Mouse (Mus musculus): ENCODE data around the gene Ltbp1.
"Not testable (repeated sequence)": the region's sequence is repeated elsewhere in the genome, so short reads cannot be mapped to it uniquely, and the experiment has no call there.

Gene Ltbp1

DNA sequence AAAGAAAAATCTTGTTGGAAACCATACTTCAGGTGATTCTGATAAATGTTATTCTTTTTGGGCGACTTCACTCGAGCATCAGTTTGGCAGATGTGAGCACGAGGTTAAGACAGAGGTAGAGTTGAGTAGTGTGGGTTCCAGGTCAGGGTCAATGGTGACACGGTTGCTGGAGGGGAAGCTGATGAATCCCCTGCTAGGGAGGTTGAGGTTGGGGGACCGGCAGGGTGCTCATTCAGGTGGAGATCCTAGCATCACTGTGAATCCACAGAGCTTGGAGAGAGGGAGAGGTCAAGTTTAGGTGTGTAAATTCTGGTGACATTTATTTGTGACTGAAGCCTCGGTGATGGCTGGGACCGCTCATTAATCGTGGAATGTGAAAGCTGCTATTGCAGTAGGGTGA, 110.2 kb downstream of the Ltbp1 start:
- DNase-seq (ENCODE audit: low spot score), result no peak

DNA sequence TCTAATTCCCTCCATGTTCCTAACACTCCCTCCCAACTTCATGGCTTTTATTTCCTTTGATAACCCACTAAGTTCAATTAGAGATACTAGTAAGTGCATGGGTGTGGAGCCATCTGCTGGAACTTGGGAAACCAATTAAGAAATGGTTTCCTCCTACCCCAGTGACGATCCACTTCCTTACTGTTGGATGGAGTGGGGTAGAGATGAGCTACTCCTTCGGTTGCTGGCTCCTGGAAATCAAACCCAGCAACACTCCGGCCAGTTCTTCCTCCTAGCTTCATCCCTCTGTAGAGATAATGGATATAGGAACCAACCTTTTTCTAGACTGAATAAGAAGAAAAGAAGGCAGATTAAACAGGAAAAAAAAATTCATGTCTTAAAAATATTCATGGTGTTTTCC, 113.5 kb downstream of the Ltbp1 start:
- DNase-seq (ENCODE audit: low spot score), result no peak

DNA sequence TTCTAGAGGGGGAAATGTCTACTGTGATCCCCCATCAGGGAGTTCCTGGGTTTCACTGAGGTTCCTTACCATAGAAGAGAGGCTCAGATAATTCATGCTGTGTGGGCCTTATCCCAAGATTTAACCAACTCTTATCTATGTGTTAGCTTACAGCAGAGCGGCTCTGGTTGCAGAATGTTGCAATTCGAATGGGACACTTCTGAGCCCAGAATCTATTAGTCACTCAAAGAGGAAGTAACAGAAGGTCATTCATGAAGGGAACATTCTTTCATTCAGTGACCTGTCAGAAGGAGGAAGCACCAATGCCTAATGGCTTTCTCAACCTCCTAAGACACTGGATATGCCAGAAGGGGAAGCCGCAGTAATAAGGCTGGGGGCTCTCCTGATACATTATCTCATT, 114.1 kb downstream of the Ltbp1 start:
- DNase-seq (ENCODE audit: low spot score), result no peak

DNA sequence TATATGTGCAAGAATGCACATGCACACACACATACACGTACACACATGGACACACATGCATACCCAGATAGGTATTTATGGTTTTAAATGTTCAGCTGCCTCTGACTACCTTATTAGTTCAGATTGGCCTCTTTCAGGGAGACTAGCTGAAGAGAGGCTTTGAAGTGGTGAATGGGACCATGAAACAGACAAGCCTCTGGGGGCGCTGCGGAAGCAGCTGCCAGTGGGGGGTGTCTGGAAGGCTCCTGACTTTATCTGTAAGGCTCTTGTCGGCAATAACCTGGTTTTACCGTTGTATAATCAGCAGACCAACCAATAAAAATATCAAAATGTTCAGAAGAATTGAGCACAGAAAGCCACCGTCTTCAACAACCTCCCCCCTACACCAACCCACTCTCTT, 114.7 kb downstream of the Ltbp1 start:
- no peak for DNase-seq (ENCODE audit: low spot score)

DNA sequence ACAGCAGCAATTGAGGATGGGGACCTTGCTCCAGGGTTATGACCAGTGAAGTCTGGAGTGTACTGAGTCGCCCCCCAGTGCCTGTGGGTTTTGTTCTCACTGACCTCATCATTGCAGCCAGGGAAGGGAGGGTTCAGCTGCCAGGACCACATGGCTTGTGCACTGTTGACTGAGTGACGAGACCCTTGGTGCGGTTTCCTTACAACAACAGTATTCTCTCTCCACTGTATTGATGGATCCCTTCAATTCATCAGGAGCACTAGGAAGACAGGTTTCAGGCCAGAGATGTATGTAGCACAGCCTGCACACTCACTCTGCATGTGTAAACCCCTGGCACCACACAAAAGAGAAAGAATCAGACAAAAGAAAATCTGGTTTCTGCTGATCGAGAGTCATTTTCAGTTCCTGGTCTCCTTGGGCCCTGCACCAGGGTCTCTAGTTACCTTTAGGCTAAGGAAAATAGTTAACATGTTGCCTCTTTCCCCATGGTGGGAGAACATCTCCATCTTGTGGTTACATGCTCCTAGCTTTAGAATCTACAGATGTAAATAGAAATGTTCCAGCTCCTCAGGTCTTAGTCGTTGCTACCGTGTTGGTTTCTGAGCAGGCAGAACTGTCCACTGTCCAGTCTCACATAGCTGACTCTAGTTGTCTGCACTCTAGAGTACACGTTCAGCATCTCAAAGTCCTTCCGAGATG, 117.4 kb downstream of the Ltbp1 start:
- no peak for DNase-seq (ENCODE audit: low spot score)

DNA sequence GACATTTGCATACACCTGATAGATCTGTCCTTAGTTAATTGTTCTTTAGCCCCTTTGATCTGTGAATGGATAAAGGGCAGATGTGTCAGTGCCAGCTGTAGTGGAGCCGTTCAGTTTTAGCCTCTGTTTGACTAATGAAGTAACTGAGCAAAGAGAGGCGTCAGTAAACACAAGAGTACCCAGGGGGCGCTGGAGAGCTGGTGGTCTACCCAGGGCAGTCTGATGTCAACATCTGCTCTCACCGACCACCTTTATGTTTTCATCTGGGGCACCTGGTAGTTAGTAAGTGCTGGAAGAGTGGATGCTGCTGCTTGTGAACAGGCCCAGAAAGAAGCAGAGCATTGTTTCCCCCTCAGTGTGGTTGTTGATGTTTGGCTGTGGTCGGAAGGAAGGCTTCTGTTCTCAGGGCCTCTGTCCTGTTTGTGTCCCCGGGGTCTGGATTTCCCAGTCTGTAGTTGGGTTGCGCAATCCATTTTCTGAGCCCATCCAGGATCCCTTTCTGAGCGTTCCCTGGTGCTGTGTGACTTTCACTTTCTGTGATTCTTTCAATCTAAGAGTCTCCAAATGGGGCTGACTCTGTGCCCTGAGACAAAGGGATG, 123.1 kb downstream of the Ltbp1 start:
- peak; percentile 64 for DNase-seq (ENCODE audit: low spot score)

DNA sequence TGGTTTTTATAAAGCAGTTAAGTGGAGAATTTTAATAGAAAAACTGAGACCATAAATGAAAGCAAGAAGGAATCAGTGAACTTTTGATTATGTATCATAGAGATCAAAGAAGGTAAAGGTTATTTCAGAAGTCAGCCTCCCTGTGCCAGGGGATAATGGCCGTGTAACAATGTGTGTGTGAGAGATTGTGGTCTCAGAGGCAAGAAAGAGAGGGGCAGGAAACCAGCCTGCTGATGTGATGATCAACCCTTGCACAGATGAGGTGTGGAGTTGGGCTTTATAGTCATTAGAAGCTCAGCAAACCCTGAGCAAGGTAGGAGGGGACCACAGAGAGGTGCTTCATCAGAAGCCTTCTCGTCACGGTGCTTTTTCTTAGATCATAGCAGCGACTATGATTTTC, 128.6 kb downstream of the Ltbp1 start:
- DNase-seq (ENCODE audit: low spot score), result no peak

DNA sequence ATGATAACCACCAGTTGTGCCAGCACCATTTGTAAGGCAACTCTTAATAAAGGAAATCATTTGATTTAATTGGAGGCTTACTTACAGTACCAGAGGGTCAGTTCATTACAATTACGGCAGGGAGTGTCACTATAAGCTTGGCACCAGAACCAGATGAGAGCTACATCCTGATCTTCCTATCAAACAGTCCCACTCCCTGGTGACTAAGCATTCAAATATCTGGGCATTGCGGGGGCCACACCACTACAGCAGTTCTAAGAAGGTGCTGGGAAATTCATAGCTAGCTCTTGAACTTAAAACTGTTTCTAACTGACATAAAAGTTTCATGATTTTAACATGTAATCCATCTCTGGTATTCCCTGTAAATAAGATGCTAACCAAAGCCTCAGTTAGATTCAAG, 134.4 kb downstream of the Ltbp1 start:
- no peak for DNase-seq (ENCODE audit: low spot score)

DNA sequence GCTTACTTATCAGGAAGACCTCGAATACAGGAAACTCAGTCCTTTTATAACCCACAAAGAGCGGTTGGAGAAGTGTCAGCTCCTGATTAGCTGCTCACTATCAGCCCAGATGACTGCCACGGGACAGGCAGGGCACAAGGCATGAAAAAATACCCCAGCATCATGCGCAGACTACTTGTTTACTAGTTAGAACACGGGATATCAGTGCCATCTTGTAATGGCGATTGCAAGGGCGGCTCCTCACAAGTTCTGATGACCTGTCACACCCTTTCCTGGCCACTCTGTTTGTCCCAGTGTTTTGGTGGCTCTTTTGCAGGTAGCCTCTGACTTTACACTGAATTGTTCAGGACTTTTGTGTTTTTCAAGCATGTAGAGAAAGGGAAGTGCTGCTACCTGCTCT, 137.5 kb downstream of the Ltbp1 start:
- not testable (repeated sequence) for DNase-seq (ENCODE audit: low spot score)

DNA sequence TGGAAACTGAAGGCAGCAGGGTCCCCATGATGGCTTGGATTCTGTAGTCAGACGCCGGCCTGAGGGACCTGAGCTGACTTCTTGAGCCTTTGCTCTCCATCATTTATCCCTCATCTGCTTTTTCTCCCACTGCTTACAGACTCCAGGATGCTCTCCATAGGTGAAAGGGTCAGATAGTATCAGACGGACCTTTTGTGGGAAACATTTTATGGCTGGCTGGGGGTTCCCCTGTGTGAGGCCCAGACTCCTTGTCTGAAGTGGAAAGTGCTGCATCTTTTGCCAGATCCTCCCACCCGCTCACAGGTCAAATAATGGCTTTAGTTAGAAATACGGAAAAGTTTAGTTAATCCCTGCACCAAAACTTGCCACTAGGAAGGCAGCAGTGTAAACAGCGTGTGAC, 138.6 kb downstream of the Ltbp1 start:
- no peak for DNase-seq (ENCODE audit: low spot score)

DNA sequence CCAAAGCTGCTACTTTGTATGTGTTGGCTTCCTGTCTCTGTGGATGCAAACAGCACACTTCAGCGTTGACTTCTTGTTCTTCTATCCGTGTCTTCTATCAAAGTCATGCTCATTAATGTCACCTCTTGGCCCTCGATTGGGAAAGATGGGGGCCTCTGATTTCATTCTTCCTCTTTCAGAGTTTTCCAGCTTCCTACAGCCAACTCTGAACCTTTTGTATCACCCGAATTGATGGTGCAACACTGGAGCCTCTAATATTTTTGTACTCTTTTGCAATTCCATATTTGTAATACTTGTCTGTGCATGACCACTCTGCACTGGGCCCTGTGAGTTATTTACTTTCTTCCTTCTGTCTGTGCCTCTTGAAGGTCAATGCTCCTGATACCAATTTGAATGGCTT, 141.8 kb downstream of the Ltbp1 start:
- no peak for DNase-seq (ENCODE audit: low spot score)

DNA sequence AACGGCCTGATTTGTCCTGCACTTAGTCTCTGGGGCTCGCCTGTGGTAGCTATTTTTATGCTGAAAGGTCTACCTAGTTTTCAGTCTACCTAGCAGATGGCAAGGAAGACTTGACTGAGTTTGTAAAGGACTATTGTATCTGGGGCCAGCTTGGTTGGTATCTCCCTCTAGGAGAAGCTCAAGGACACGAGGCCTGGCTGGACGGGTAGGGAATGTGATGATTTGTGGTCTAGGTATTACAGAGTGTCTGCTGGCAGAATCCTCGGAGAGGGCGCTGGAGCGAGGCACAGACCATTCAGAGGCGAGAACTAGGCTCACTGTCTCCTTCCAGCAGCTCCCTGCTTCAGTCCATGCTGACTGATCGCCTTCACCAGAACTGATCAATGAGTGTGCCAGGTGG, 146.4 kb downstream of the Ltbp1 start:
- peak; percentile 42 for DNase-seq (ENCODE audit: low spot score)

DNA sequence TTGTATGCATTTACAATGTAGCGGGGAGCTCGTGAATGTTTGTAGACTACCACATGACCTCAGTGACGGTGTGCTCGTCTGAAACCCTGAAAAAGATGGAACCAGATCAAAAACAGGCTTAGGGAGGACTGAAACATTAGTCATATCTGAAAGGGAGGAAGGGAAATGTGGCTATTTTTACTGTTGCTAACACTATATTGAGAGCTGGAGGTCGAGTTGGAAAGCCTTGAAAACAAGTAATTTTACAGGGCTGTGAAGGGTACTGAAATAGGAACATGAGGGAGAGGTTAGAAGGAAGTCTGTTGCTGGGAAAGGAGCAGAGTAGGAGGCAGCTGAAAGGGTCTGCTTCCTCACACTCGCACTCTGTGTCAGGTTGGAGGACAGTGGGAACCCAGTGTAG, 147.7 kb downstream of the Ltbp1 start:
- no peak for DNase-seq (ENCODE audit: low spot score)

DNA sequence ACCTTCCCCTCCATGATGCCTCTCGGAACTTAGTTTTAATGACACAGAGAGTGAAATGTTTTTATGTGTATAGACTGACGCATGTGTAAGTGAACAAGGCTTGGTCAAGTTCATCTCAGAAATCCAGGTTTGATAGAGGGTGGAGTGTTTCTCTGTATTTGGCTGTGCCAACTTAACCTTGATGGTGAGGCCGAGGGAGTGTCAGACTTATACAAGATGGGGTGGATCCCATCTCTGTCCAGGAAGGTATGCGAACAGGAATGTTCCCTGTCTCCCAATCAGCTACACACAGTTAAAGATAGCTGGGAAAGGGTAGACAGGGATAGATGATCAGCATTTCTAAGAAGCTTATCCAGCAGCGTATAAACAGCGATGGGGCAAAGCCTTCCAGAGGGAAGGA, 153.0 kb downstream of the Ltbp1 start:
- no peak for DNase-seq (ENCODE audit: low spot score)

DNA sequence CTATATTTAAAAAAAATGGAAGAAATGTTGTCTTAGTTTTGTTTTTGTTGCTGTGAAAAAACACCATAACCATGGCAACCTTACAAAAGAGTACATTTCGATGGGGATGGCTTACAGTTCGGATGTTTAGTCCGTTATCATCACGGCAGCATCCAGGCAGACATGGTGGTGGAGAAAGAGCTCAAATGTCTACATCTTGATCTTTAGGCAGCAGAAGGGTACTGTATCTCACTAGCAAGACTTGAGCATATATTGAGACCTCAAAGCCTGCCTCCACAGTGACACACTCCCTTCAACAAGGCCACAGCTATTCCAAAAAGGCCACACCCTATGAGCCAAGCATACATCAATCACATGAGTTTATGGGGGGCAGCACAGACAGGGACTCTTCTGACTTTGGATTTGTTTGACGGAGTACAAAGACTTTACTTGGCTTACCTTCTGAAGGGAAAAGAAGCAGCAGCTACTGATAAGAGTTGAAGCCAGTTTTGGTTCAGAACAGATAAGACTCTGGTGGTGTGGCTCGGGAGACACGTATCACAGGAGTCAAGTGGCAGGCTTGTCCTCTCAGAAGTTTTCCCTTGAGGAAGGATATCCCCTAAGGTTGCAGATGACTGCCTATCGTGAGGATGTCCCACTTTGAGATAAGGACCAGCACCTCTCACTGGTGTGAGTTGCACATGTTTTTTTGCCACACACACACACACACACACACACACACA, 153.9 kb downstream of the Ltbp1 start:
- no peak for DNase-seq (ENCODE audit: low spot score)

DNA sequence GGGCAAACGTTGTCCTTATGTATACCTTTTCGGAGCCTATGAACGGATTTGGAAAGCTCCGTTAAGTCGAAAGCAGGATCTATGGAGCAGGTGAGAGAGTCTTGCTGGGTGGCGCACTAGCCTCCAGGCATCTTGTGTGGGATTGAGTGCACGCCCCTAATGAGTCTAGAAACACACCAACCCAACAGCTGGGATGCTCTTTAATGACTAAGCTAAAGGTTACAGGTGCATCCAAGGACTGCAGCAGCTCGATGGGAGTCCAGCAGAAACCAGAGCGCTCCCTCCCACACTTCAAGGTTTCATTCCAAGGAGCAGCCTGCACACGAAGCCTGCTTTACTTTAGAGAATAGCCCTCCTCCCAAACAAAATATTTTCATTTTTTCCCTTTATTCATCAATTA, 155.7 kb downstream of the Ltbp1 start:
- no peak for DNase-seq (ENCODE audit: low spot score)

DNA sequence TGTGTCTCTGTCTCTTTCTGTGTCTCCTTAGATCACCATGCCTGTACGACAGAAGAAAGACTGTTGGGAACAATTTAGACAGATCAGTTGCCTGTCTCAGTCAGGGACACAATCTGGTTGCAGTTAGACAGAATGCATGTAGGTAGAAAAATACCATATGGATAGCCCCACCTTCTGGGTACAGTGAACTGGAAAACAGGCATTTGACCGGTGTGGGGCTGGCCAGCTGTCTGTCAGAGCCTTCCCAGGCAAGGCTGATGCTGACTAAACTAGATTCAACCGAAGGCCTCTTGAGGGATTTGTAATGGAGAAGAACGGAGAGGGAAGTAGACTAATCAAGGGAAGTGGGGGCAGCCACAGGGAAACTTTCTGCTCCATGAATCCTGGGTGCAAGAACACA, 156.6 kb downstream of the Ltbp1 start:
- no peak for DNase-seq (ENCODE audit: low spot score)

DNA sequence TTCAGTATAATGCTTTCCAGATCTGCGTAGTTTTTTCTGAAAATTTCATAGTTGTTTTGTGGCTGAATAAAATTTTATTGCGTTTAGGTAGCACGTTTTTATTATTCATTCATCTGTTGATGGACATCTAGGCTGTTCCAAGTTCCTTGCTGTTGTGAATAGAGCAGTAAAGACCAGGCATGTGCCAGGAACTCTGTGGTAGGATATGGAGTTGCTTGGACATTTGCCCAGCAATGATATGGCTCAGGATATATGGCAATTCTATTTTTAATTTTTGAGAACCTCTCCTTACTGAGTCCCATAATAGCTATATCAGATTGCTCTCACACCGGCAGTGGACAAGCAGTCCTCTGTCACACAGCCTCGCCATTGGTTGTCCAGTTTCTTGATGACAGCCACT, 159.2 kb downstream of the Ltbp1 start:
- no peak for DNase-seq (ENCODE audit: low spot score)

DNA sequence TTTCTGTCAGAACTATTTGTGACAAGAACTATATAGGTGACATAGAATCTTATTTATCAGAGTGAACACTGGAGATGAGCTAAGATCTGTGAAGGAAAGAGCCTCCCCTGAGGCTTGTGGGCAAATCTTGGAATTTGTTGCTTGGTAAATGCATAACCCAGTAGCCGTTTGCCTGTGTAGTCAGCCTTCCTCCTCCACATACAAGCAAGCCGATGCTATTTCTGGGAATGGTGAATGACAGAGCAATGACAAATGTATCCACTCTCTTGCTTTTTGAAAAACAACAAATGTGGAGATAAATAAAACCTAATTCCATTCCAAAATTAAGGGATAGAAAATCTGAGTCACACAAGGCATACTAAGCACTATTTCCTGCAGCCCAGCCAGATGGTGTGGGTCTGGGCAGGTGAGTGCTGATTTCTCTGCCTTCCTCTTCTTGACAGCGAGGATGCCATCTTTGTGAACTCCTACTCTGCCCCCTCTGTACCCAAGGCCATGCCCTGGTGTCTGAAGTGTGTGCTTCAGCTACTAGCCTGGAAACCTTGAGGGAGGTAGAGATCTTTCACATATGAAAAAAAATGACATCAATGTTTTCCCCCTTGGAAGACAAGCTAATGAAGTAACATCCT, 163.3 kb downstream of the Ltbp1 start:
- no peak for DNase-seq (ENCODE audit: low spot score)

DNA sequence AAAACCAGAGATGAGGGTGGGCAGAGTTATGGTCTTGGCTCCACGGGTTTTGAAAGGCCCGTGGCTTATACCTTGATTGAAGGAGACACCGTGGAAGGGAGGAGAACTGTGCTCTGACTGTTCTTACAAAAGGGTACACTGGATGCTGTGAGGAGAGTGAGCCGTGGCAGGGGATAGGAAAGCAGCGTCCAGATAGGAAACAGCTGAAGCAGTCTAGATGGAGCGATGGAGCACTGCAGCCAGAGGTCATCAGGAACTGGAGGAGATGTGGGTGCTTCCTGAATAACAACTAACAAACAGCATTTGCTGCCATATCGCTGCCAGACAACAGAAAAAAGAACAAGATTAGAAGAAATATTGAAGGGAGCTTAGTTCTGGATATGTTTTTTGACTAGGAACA, 166.3 kb downstream of the Ltbp1 start:
- DNase-seq (ENCODE audit: low spot score), result no peak

DNA sequence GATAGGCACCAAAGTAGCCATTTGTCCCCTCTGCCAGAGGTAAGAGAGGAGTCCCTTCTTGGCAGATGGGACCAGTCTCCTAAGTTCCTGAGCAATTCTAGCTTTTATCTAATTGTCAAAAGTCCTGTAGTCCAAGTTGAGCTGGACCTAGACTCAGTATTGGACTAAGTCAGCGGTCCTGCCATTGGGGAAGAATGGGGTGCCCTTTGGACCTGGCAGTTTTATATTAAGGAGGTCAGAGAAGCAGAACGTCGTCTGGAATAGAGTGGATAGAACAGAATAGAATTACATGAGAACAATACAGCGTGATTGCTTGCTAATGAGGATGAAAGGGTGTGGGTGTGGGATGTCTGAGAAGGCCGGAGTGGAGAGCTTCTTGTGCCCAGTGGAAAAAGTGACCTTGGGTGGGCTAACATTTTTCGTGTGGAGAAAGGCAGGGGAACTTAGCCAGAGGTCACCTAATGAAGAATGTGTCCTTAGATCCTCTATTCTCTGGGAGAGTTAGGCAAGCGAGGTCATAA, 167.4 kb downstream of the Ltbp1 start:
- no peak for DNase-seq (ENCODE audit: low spot score)

DNA sequence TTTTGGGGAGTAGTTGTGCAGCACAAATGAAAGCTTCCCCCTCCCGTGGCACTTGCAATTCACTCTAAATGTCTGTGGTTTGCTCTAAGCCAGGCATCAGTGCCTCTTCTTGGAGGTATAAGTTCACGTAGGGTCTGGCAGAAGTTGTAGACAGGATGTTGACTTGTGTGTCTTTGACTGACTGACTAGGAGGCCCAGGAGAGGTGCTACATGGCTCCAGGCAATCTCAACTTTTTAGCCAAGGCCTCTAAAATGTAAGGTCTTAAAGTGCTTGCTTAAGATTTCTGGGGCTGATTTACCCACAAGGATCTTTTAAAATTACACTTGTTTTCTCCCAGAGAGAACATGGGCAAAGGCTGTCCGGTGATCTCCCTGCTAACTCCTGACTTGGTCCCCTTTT, 169.1 kb downstream of the Ltbp1 start:
- DNase-seq (ENCODE audit: low spot score), result no peak
